Mouse (Mus musculus): ENCODE results near the gene Ppp1r14c.

- TF ChIP-seq POLR2A (IDR thresholded peaks at IDR 0.05; ENCODE audit: low read depth, low read length) (no peak), CTCF (conservative IDR thresholded peaks at IDR 0.05; ENCODE audit: insufficient read depth, insufficient read length, low read depth, low read length) (no peak)
Observed at GRCm38 (mm10) chr10:3408036-3408661, 42.3 kb downstream of the Ppp1r14c start.

Data from kidney, adult 2 months (tissue).